Mouse (Mus musculus): ENCODE results near the gene Rabgef1.

GRCm38 (mm10) chr5:130187383-130187782 is 15.8 kb downstream of the Rabgef1 start:
- no peak for TF ChIP-seq HCFC1 (IDR thresholded peaks at IDR 0.05; ENCODE audit: borderline replicate concordance, insufficient read depth, low read length)
- no peak for TF ChIP-seq ZNF384 (IDR thresholded peaks at IDR 0.05; ENCODE audit: low read depth, low read length)
- no peak for TF ChIP-seq MAFK (IDR thresholded peaks at IDR 0.05; ENCODE audit: insufficient read depth, low read depth, low read length)
- no peak for TF ChIP-seq CHD2 (IDR thresholded peaks at IDR 0.05; ENCODE audit: low read depth, low read length)
- no peak for TF ChIP-seq ZC3H11A (IDR thresholded peaks at IDR 0.05; ENCODE audit: borderline replicate concordance, low read depth, low read length)
